Mouse (Mus musculus): ENCODE measurements at regions not wholly inside any gene's neighbourhood (a gene's known extent, or its start where the extent isn't known, plus 50 kb on each side); places are given as distances from the start of the nearest gene placed in this dataset.

GRCm38 (mm10) chr13:45326751-45327150 is 62.8 kb upstream of the Mylip start:
- TF ChIP-seq CTCF (IDR thresholded peaks at IDR 0.05; ENCODE audit: control insufficient read depth, insufficient read depth, insufficient replicate concordance, low read depth, low read length) (no peak), POLR2A (IDR thresholded peaks at IDR 0.05; ENCODE audit: control insufficient read depth, low read depth, low read length) (no peak)

Measured in testis, adult 2 months (tissue).